Mouse (Mus musculus): ENCODE data around the gene Map1b.

Map1b gene

DNA sequence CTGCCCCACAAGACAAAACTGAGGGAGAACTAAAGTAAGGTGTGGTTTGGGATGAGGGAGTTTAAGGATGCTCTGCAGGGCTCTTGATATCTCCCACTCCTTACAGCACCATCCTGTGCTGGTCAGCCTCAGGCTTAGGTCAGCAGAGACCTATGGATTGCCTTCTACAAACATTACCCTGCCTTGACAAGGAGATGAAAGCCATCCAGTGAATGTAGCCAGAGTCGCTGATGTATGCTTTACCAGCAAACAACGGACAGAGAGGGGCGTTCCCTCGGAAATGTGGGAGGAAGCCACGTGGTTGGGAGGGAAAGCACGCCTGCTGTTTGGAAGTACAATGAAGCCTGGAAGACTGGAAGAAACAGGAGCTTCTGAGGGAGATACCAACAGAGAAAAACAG is 71.5 kb downstream of the Map1b start:
- DNase-seq, result no peak

DNA sequence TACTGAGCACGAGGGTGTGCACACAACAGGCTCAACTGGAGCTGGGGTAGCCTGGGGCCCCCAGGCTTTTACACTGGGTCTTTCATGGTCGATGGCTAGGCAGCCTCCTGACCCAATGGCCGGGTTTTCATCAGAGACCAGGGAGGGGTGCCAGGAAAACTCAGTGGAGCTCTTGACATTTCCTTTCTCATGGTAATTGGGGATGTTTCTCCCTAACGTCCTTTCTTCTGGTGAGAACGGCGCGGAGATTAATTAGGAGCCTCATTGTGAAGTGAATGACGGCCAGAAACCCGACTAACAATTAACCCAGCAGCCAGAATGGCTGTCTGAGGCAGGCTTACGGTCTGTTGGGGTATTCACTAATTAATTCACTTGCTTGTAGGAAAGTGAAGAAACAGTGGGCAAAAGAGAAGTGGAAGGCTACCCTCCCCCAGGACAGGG is 71.9 kb downstream of the Map1b start:
- DNase-seq, result peak; percentile 49

DNA sequence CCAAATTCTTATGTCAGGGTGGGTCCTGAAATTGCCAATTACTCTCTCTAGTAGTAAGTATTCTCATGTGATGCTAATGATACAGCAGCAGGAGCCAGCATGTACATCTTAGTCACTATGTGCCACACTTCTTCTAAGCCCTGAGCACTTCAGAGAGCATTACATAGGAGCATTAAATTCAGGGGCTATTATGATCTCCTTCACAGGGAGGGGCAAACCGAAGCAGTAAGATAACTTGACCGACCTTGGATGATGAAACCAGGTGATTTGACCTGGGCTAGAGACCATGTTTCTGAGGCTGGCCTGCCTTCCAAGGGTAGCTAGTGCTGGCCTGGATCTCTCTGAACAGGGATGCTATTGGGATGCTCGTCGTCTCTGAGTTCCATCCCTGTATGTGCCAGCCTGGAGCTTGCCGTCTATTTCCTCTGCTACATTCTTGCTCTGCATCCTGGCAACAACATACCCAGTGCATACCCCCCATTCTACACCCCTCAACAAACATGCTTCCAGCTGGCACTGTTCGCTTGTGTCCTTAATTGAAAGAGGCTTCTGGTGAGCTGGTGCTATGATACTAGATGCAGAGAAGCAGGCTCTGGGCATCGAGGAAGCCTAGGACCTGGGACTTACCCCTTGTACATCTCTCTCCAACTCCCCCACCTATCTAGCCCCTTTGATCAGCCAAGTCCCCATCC is 72.7 kb downstream of the Map1b start:
- DNase-seq, result no peak

DNA sequence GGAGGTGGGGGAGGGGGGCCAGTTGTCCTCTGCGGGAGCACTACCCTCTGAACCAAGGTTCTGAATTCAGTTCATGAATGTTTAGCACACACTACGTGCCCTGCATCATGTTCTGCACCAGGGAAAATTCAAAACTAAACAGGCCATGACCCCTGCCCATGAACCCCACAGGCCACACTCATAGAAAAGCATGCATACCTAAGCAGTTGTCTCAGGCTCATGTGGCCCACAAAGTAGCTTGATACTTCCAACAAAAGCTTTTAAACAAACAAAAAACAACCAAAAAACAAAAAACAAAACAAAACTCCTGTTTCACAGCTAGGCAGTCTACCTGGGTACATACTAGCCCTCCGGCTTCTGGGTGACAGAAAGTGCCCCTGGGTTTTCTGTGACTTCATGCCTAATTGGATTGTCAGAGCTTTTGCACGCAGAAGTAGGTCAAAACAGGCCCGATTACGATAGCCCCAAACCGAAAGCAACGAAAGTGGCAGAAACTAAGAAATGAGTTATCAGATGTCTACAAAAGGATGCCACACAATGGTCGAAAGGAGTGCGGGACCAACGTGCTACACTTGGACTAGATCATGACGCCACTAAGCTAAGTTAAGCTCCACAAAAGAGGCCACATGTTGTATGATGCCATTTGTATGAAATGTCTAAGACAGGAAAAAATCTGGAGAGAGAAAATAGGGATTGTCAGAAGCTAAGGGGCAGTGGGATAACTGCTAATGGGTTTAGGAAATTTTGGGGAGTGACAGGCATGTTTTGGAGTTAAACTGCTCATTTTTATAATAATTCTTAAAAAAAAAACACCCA is 73.7 kb downstream of the Map1b start:
- DNase-seq, result no peak

DNA sequence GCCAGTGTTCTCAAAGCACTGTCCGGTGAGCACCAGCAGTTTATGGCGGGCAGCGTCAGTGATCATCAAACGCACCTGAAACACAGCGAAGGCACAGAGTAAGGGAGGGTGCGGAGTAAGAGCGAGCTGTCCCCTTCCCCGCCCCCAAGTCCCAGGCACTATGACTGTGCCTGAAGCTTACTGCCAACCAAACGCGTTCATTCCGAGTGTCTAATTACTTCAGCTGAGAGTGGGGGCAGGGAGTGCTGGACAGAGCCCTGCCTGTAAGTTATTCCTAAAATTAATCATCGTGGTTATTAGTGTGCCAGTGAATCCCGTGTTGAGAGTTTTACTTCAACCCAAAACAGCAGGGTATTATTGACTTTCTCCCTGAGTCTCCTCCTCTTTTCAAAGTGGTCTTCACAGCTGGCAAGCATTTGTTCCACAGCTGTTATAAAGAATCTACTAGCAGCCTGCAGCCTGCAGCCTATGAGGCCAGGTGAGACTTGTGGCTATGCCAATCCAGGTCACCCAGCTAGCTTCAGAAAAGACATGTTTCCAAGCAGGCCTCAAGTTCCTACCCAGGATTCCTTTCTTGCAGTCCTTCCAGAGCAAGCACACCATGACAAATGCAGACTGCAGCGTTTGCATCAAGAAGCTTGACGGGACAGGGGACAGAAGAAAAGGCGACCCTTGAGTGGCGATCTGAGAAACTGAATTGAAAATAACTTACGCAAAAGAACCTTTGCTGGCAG is 74.5 kb downstream of the Map1b start:
- no peak for DNase-seq

DNA sequence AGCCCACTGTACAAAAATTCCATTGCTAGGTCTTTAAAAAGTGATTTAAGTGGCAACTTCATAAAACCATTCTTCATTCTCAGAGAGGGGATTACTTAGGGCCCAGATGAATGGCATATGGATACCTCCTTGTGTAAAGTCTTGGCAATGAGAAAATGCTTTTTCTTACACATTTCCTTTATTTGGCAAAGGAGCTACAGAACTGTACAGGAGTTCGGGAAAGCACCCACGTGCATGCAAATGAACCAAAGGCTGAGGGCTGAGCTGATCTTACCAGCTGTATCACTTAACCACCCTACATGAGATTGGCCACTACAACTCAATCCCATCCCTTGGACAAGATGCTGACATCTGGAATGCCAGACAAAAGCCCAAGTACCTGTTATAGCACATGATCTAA is 76.1 kb downstream of the Map1b start:
- no peak for DNase-seq

DNA sequence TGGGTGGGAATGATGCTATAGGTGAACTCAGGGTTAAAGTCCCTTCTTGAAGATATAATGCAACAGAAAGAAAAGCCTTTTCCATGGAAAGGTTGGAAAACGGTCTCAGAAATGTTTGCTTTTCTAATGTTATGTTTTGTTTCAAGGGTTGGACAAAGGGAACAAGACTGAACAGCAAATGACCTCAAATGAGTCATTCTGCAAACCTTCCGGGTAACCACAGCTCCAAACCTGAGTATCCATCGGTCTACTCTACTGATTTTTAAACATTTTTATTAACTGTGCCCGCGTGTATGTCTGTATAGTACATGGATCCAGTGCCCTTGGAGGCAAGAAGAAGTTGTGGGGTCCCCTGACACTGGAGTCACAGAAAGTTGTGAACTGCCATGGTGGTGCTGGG is 77.0 kb downstream of the Map1b start:
- DNase-seq, result no peak

DNA sequence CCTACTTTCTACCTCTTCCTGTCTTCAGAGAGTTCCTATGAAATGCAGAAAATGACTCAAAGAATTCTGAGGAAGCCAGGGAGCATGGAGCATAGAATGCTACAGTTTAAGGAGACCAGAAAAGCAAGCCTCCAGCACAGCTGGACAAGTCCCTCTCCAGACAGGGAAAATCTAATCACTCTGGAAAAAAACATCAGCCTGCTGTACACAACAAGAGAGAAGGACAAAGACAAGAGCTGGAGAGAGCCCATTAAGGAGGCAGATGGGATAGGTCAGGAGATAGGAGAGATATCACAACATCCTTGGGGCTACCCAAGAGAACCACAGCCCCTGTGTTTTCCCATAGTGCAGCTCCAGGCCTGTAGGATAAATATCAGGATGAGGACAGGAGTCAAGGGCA is 79.3 kb downstream of the Map1b start:
- no peak for DNase-seq

DNA sequence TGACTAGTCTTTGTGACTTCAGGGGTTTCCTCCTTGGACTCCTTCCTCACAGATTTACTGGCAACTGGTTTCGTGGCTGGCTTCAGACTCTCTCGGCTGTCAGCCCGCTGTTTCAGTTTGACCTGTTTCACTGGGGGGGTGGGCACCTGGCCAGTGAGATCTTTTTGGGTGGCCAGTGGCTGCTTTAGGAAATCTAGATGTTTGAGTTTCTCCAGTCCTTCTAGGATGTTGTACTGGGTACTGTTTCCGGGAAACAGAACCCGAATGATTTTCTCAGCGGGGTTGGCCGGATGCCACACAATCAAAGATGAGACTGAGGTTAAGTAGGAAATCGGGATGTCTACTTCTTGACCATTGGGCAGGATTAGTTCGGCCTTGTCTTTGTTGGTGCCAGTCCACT is 81.8 kb downstream of the Map1b start:
- no peak for DNase-seq

DNA sequence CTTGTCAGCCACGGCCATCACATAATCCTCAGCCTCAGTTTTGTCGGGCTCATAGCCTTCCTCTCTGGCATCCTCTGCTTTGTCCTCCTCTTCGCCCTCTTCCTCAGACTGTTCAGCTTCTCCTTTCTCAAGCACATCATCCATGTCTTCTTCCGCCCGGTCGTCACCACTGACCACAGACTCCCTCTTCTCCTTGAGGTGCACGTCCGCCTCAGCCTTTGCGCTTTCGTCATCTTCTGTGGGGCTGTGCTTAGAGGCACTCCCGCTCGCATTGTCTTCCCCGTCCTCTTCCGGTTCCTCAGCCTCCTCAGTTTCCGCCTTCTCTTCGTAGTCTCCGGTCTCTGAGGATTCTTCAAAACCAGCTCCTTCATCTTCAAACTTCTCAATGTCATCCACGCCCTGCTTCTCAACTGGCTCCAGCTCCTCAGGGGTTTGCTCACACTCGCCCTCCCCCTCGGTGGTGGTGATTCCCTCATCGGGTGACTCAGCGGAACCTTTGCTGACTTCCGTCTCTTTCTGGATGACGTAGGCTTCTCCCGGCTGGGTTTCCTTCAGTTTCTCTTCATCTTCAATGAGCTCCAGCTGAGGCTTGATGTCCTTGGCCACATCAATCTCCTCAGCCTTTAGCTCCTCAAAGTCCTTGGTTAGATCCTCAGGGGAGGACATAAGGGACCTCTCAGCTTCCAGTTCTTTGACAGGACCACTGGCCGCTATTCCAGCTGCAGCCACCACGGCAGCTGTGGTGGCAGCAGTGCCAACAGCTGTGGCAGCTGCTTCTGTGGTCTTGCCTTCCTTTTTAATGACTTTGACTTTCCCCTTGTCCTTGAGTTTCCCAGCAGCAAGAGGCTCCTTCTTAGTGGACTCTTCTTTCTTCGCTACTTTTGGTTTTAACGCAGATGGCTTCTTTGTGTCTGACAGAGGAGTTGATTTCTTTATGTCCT is 83.0 kb downstream of the Map1b start:
- no peak for DNase-seq

DNA sequence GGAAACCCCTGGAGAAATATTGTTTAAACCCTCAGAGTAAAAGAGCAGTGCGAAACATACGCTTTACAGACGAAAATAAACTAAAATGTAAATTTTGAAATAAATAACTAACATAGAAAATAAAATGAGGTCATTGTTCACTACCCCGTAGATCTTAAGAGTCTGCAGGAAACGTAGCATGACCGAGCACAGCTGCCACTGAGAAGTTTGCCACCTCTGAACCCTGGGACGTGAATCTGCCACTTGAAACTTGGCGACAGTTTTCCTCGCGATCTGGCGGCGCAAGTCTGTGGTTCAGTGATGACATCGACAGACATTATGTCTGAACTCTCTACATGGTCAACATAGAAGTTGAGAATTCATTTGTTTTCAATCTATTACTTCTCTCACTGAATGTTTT is 92.8 kb downstream of the Map1b start:
- no peak for DNase-seq

DNA sequence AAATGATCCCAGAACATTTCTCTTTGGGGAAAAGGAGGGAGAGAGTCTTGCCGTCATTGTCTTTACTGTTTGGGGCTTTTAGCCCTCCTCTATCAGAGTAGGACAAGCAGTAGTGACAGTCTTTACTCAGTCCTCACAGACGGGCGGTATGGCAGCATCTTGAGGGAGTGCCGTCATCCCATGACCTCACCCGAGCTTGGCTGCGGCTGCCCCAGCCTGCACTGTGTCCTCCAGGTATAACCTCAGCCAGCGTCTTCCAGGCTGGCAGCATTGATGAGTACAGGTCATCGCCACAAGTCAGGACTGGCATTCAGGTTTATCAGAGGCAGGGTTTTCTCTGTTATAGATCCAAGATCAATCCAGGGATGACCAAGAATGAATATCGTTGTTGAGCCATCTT is 99.7 kb downstream of the Map1b start:
- no peak for DNase-seq

DNA sequence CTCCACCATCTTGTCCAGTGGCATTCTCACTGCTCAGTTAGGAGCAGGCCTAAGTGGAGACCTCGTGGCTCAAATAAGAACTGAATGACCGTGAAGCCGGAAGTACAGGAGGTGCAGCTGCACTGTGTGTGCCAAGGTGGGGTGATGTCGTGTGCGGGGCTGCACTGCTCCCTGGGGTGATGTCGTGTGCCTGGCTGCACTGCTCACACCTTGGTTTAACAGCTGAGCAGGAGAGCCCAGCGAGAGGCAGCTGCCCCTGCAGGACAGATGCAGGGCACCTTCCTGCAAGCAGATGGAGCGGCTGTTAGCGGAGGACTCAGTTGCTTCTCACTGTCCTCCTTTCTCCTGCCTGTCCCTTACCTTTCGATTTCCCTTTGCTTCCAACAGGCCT is 102.0 kb downstream of the Map1b start:
- DNase-seq, result no peak

DNA sequence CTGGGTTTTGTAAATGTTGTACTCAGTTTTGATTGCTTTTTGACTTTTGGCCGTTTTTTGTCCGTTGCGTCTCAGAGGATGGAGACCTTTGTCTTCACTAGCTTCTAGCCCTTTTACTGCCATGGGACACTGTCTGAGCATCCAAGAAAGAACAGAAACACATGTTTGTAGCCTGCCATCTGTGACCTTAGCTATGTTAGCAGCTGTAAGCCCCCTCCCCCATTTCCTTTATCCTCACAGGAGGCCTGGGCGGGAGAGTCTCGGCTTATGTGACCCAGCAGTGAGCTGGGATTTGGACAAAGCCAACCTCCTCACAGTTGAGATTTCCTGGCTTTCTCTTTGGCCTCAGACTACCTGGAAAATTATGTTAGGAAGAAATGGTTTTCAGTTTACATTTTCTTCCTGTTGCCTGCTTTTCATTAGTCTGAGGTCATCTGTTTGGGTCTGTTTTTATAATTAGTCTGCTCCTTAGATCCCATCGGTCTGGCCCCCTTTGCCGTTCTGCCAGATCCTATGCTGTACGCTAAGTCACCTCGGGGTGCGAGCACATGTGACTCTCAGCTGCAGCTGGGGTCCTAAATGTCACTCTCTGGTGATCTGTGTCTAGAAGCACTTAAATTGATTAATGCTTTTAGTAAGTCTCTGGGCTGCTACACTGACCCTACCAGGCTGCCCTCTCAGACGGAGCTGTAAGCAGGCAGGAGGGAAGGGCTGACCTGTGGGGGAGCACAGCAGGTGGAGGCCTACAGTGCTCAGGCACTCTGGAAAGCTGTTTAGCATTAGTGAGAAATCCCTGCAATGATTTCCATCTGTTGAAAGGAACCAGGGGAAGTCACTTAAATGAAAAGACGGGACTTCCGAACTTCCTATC is 102.6 kb downstream of the Map1b start:
- DNase-seq, result no peak

DNA sequence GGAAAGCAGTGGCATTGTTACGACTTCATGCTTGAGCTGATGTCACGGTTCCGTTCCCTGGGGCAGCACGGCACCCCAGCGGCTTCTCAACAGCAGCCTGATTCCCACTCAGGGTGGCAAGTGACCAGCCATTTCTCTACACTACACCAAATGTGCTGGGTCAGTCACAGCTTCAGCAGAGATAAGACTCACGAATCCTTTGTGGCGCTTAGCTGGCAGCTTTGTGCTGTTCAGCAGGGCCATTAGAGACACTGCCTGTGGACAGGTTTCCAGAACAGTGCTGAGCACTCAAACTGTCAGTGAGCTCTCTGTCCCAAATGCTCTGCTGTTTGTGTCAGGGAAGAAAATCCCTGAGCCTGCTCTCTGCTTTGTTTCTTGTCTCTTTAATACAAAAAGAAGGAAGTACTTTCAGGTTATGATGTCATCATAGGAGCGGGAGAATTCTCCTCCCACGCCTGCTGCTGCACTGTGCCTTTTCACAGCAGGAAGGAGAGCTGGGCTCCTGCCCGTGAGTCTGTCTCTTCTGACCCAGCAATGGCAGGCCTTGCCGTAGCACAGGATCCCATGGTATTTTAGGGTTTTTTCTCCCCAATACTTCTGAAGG is 103.8 kb downstream of the Map1b start:
- peak; percentile 26 for DNase-seq

DNA sequence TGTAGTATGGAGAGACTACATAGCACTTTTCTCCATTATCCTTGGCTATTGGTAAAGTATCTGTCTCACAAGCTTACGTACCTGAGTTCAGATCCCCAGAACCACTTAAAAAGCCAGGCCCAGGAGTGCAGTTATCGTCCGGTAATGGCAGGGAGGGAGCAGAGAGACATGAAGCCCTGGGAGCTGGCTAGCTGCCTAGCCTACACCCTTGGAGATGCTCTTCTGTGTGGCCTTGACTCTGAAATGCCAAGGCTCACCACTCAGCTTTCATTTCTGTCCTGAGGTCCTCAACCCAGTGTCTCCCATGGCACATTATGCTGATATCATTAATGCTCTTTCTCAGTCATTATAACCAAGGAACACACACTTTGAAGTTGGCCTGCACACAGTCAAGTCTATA is 104.6 kb downstream of the Map1b start:
- DNase-seq, result no peak

DNA sequence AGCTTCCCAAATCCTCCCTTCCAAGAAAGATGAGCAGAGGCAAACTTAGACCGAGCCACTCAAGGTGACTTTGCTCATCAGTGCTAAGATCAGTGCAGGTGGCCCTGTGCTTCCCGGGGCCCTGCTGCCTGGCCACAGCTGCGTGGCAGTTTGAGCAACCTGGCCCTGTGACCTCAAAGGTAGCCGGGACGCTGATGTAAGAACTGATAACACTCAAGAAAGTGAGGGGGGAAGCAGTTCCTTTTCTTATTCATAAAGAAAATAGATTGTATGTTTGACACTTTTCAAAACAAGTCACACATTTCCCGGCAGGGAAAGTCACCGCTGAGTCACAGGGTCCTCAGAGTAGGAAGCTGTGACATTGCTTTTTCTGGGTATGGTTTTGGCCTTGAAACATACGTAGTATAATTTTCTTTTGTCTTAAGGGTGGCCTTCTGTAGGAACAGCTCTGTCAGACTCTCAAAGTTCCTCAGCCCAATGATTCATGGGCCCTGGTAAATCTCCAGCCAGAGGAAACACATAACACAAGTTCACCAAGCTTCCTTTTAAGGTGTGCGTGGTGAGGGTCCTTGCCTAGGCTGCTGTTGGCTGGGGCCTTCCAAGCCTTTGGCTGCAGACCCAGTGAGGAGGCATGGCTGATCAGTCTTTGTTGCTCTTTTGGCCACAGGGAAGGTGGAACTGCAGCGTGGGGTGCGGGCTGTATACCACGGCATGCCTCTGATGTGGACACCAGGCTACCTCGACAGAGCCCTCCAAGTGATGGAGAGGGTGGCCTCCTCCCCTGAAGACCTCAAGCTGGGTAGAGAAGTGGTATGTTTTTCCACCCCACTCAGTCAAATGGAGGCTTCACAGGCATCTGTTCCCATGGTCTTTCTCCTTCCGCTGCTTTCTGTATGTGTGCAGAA is 105.5 kb downstream of the Map1b start:
- no peak for DNase-seq

DNA sequence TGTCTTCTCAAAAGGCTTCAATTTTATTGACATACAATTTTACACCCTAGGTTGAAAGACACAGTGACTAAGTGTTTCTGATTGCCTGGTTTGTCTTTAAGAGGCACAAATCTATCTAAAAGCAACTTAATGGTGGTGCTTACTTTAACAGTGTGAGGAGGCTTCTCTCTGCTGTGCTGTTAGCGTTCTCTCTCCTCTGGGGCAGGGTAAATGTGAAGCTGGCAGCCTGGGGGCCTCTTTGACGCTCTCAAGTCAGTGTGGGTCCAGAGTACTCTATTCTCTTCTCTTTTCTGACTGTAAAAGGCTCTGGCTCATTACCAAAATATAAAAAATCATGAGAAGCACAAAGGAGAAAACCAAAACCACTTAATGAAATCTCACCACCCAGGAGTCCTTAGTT is 107.1 kb downstream of the Map1b start:
- no peak for DNase-seq

DNA sequence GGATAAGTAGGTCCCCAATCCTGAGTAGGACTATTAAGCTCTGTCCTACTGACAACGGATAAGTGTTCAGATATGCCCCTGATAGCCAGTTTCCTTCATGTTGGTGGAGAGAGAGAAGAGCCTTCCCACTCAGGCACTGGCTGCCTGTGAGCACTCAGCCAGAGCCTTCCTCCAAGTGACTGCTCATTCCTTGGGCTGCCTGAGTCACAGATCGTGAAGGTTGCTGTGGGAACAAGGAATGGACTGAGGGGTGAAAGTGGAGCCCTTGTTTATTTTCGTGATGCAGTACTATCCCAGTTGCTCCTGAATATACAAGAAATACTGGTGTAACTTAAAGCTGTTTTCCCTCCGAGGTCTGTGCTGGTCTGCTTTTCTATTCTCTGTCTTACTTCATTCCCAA is 117.0 kb downstream of the Map1b start:
- no peak for DNase-seq

DNA sequence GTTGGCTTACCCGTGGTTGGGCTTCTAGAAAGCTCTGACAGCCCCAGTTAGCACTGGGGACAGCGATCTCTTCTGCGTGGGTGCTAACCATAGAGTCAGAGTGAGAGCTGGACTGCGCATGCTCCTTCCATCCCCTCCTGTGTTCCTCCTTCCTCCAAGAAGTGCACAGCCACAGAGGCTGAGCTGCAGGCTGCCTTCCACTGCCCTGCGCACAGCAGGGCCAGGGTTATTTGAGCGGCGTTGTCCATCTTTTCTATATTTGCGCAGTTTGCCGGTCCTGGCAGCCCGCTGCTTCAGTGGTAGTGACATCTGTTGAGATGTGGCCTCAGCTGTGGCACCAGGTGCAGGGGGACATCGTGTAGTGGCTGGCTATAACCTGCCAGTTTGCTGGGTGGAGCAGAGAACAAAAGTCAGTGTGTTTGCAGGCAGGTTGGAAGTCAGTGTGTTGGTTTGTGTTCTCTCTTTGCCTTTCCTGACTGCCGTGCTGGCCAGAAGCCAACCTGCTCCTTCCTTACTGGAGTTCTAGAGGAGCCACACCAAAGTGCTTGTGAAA is 118.1 kb downstream of the Map1b start:
- no peak for DNase-seq

Data from layer of hippocampus, adult 9-11 months (tissue).